Mouse (Mus musculus): ENCODE measurements around the gene Spock2.
"Not testable (repeated sequence)": the region's sequence is repeated elsewhere in the genome, so short reads cannot be mapped to it uniquely, and the experiment has no call there.

Gene Spock2

DNA sequence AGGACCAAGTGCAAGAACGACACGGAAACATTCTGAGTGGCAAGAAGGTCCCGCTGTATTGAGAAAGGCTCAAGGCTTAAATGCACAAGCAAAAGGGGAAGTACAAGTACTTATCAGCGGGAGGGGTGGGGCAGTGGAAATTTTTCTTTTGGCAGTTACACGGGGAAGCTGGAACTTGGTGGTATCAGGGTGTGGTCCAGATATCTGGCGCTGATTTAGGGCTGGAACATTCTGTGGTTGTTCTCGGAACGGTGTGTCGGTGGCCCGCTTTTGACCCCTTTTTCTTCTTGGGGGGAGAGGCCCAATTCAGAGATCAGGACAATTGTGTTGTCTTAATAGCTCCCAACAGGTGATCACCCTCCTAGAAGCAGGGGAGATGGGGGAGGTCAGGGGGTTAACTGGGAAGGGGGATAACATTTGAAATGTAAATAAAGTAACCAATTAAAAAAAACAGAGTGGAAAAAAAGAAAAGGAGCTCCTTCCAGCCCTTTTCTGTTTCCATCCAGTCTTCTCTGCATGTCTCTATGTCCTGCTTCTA is 41.6 kb downstream of the Spock2 start:
- not testable (repeated sequence) for DNase-seq (ENCODE audit: low read depth, low spot score)

DNA sequence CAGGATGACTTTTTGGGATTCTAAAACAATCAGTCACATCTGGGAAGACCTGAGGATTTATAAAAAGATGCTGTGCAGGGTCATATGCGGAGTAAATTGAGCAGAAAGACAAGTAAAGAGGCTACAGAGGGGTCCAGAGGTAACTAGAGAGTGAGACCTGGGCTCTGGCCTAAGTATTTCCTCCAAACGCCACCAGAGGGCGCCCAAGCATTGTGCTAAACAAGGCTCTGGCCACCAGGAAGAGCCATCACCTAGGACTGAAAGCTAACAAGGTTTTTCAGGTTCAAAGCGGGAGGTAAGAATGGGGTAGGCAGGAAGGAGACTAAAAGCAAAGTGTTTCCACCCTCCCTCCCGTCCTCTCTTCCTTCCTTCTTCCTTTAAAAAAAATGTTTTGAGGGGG is 42.1 kb downstream of the Spock2 start:
- no peak for DNase-seq (ENCODE audit: low read depth, low spot score)

DNA sequence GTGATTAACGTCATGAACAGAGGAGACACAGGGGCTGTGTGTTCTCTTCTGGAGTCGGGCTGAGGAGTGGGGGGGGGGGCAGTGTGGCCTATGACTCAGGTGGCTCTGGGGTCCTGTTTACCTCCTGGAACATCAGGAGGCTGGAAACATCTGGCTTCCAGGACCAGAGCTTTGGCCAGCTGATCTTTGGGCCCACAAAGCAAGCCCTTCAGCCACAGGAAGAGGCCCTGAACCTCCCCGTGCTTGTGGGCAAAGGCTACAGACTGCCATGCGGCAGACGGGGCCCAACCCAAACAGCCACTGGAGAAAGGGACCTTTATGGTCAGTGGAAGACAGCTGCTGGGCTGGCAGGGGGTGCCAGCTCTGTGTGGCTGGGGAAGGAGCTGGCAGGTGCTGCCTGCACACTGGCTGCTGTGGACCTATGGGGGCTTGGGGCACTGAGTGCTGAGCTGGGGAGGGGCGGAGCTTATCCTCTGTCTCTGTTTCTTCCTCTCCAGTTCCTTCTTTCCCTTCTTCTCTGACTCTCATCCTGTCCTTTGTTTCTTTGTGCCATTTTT is 45.2 kb downstream of the Spock2 start:
- no peak for DNase-seq (ENCODE audit: low read depth, low spot score)

DNA sequence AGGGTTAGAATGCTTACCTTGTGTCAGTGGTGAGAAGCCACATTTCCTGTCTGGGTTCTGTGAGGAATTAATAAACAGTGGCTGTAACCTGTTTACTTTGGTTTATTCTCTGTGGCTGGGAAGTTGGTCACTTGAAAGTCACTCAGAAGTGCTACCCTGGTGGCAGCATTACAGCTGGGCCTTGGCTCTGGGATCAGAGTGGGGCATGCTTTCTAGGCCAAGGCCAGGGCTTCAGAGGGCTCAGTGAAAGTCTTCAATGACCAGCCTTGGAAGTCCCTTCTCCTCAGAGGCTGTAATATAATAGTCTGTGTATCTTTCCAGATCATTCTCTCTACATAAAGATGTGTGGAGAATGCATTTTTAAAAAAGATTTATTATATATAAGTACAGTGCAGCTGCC is 50.0 kb downstream of the Spock2 start:
- DNase-seq (ENCODE audit: low read depth, low spot score) = no peak

DNA sequence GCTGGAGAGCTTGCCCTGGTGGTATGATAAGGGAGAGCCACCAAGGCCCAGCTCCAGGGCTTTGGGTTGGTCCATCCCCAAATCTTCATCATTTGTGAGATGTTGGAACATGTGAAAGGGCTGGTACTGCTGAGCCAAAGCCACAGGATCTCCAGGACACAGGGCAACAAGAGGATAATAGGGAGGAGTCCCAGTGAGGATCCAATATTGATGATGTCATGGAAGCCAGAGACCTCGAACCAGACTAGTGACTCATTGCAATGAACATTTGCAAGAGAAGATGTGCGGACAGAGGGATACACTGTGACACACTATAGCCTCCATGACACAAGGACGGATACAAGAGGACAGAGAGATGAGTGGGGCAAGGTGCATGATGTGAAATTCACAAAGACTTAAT is 52.1 kb downstream of the Spock2 start:
- DNase-seq (ENCODE audit: low read depth, low spot score) = no peak

DNA sequence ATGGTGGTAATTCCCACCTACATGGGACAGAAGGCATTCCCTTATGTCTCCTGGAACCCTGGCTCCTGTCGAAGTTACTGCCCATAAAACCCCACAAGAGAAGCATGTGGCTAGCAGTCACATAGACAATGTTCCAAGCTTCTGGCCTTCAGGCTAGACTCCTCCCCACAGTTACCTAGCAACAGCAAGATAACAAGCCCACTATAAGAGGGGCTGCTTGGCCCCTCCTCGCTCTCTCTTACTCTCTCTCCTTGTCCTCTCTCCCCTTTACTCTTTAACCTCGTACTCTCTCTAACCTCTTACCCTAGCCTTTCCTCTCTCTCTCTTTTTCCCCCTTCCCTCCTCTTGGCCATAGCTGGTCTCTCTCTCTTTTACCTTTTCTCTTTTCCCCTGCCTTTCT is 55.4 kb downstream of the Spock2 start:
- DNase-seq (ENCODE audit: low read depth, low spot score) = not testable (repeated sequence)

DNA sequence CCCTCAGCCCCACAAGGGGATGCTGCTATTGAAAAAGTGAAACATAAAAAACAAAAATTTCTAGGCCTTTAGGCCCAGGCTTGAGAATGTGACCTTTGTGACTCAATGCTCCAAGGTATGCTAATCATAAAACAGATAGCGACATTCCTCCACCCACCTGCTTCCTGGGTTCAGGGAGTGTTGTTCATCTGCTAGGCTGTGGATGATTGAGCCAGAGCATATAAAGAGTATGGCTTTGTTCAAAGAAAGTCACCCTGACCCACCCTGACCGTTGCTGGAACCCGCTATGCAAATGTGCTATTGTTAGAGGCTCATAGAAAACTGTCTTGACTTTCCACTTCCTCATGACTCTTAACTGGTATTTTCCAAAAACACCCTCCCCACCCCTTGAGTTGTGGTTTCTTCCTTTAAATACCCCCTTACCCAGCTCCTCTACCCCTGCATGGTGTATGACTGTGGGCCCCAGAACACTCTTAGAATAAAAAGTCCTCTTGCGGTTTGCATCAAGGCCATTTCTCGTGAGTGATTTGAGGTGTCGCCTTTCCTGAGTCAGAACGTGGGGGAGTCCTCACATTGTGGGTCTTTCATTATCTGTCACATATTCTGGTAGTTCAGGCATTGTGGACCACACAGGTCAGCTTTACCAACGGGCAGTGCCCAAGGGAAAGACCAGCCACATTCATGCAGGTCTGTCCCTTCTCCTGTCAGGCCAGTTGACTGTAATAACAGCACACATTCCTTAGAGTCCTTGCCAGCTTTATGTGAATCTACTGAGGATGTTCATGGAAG is 56.4 kb downstream of the Spock2 start:
- not testable (repeated sequence) for DNase-seq (ENCODE audit: low read depth, low spot score)

DNA sequence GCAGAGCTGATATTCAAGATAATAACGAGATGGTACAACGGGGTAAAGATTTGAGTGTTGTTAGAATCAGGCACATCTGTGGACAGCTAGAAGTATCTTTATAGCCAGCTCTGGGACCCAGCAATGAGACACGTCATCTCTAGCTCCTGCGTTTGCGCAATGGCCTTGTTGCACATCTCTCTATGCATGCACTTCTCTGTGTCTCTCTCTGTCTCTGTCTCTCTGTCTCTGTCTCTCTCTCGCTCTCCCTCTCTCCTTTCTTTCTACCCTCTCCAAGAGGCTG is 56.9 kb downstream of the Spock2 start:
- no peak for DNase-seq (ENCODE audit: low read depth, low spot score)

DNA sequence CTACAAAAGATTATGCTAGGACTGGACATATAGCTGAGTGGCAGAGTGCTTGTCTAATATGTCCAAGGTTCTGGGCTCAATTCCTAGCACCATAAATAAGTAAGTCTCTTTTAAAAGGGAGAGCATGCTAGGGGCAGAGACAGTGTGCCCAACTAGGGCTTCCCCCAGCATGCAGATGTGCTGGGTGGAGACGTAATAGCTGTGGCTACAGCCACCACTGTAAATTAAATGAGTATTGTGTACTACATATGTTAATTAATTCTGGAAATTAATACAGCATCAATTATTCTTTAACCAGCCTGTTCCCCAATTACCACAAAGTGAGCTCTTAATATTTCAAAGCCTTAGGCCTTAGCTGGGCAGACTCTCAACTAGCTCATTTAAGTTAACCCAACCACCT is 58.9 kb downstream of the Spock2 start:
- no peak for DNase-seq (ENCODE audit: low read depth, low spot score)

DNA sequence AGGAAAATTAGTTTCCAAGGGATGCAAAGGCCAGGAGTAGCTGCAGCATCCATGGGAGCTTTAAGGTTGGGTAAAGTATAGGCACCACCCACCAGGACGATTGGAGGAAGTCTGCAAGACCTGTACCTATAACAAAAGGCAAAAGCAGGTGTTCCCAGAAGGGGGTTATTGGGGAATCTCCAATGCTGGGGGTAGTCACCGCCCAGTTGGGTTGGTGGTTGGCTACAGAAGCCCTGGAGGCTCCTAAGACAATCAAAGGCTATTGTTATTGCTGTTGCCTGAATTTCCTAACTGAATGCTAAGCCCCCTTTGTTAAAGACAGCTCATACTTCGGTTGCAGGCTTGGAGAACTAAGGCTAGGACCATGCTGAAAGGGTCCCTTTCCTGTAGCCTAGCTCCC is 60.0 kb downstream of the Spock2 start:
- DNase-seq (ENCODE audit: low read depth, low spot score) = no peak

DNA sequence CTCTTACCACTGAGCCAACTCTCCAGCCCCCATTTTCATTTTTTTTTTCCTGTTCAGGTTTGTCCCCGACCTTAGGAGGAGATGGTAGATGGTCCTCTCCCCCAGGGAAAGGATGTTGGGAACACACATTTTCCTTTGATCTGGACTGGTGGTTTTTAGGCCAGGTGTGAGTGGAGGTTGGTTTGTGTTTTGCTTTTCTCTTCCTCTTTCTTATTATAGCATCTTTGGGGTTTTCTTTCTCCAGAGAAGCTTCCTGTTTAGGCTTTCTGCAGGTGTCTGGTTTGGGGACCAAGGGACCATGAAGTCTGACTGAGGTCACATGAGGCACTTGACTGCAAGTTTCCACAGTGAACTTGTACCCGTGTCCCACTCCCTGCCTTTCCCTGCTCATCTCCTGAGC is 62.3 kb downstream of the Spock2 start:
- no peak for DNase-seq (ENCODE audit: low read depth, low spot score)

DNA sequence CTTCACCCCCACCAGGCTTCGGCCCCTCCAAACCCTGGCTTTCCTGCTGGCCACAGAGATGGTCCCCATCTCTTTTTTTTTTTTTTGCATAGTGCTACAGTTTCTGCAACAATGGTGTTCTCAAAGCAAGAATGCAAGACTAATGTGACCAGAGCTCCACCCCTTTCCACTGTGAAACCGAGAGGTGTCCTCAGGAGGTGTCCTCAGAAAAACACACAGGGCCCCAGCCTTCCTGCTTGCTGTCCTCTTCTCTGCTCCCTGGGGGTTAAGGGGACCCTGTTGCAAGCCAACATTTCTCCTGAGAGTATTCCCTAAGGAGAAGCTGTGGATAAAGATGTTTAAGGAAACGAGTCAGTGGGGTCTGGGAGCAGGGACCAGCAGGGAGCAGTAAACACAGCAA is 62.9 kb downstream of the Spock2 start:
- DNase-seq (ENCODE audit: low read depth, low spot score) = no peak

DNA sequence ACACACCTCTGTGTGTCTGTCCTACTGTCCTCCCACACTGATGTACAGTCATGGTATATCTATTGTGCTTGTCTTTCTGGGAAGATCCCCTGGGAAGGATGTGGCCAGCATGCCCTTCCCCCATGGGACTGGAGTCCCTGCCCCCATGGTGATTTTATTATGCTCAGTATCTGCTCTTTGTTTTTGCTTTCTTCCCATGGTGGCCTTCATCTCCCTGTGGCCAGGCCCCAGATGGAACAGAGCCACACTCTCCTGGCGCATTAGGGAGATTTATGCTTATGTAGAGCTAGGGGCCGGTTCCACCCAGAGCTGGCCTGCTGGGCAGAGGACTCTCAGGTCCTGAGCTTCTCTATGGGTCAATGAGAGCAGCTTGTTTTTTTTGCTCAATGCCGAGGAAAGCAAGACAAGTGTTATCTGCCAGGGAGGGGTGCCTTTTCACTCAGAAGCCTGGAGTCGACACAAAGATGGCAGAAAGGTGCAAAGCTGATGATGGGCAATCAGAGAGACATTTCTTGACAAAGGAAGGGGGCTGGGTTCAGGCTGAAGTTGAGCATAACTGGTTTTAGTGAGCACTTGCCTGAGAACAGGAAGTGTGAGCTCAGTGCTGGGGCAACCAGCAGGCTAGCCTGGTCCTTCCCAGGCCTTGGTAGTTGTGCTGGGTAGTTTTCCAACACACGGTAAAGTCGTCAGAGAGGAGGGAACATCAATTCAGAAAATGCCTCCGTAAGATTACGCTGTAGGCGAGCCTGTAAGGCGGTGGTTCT is 64.5 kb downstream of the Spock2 start:
- no peak for DNase-seq (ENCODE audit: low read depth, low spot score)

DNA sequence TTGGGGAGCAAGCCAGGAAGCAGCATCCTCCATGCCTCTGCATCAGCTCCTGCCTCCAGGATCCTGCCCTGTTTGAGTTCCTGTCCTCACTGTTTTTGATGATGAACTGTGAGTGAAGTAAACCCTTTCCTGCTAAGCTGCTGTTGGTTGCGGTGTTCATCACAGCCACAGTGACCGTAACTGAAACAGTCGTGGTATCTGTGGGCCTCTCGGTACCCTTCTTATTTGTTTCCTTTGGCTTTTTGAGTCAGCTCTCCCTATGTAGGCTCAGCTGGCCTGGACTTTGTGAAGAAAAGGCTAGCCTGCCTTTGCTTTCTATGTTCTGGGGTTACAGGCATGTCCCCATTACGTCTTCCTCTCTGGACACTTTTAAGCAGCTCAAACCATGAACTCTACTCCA is 65.3 kb downstream of the Spock2 start:
- DNase-seq (ENCODE audit: low read depth, low spot score) = no peak

DNA sequence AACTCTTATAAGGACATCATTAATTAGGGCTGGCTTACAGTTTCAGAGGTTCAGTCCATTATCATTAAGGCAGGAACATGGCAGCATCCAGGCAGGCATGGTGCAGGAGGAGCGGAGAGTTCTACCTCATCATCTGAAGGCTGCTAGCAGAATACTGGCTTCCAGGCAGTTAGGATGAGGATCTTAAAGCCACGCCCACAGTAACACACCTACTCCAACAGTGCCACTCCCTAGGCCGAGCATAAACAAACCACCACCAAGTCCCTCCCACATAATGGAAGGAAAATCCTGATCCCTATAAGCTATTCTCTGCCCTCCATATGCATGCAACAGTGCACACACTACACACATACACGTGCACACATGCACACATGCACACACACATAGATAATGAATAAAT is 66.3 kb downstream of the Spock2 start:
- no peak for DNase-seq (ENCODE audit: low read depth, low spot score)

DNA sequence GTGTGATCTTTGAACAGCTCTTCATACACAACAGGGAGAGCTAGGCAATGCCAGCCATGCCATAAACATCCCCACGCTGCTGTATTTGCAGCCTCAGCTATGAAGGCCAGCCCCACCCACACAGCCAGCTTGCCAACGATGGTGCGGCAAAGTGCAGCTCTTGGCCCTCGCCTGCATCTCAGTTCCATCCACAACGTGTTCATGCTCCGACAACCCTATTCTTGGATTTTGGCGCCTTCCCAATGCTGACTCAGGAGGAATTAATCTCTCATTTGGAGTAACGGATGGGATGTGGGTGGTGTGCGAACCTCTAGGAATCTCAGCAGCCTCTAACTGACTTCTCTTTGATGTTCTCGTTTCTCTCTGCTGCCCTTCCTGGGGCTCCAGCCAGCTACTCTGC is 67.0 kb downstream of the Spock2 start:
- DNase-seq (ENCODE audit: low read depth, low spot score) = peak; percentile 93

DNA sequence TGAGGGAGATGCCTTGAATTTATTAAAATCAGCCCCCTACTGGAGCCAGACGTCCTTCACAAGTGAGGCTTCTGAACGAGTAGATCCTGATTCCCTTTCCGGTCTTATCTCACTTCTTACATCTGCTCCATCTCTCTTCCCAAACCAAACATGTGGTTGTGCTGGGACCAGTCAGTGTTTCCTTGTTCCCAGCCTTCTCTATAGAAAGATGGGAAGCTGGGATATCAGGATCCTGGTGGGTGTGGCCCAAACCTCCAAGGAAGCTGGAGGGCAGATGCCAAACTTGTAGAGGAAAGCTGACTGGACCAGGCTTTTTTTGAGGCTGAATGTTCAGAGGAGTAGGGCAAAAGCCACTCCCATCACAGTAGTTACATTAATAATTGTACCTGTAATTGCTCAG is 68.5 kb downstream of the Spock2 start:
- no peak for DNase-seq (ENCODE audit: low read depth, low spot score)

DNA sequence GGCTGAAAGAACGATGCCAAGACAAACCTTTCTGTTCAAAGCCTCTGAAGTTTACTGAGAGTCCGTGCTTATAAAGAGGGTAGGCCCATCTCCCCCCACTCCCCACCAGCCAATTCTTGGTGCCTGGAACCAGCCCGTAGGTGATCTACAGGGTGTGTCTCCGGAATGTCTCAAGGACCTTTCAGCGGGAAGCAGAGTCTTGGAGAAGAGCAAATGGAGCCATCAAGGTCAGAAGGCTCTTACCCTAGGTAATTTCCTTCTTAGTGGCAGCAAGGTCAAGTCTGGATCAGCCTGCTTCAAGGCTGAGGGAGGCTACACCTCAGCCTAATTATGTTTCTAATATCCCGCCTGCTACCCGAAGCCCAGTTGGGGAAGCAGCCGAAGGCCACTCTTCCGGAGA is 69.3 kb downstream of the Spock2 start:
- not testable (repeated sequence) for DNase-seq (ENCODE audit: low read depth, low spot score)
